Mouse (Mus musculus) kidney, postnatal 4 days (tissue): ENCODE measurements around the gene Mrs2.
"Not testable (repeated sequence)": the region's sequence is repeated elsewhere in the genome, so short reads cannot be mapped to it uniquely, and the experiment has no call there.

ENCODE experiments used
- DNase-seq, 2 experiments: peaks; one replicate each; pipeline ENCODE4 v3.0.0; 2021; ENCODE audit warnings: mixed read lengths in 2 of 2

Gene Mrs2

DNA sequence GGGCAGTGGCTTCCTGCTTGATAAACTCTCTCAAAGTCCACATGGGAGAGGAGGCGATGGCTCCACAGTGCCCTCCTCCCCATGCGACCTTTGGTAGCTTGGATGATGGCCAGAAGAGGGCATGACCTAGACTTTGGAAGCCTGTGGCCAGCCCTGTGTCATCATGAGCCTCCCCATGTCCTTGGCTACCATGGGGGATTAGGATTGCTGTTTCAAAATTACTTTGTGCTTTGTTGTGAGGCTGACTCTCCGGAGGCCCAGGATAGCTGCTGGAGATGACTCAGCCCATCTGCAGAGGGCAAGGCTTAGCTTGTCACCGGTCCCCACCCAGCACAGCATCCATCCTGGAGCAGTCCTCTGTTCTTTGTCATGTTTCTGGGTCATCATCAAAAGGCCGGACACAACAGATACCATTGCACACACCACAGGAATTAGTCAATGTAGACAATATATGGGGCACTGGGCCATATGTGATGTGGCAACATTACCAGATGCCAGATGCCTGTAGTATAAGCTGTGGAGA, 42.3 kb downstream of the Mrs2 start:
- peak; percentile 23 to 52 for DNase-seq

DNA sequence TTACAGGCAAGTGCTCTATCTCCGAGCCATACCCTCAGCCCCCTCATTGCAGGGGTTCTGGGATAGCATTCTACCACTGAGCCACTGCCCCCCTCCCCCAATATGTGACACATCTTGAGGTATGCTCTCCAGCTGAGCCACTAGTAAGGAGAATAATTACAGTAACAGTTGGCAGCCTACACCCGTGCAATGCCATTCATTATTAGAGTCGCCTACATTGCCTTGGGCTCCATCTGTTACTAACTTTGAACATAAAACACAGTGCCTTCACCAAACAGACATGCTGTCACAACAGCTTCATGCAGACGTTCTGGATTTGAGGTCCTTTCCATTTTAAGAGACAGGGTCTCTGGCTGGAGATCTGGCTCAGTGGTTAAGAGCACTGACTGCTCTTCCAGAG, 43.8 kb downstream of the Mrs2 start:
- no peak for DNase-seq

GRCm38 (mm10) chr13:24971776-24972175, 48.4 kb downstream of the Mrs2 start:
- not testable (repeated sequence) for DNase-seq

- DNase-seq: no peak
These were observed 54.4 kb downstream of the Mrs2 start for GRCm38 (mm10) chr13:24965846-24966201.

- DNase-seq: peak in 1 of 2 experiments; percentile 28
These were observed 54.9 kb downstream of the Mrs2 start for GRCm38 (mm10) chr13:24965130-24965845.

- no peak for DNase-seq
These were observed 58.1 kb downstream of the Mrs2 start for GRCm38 (mm10) chr13:24962119-24962518.

DNA sequence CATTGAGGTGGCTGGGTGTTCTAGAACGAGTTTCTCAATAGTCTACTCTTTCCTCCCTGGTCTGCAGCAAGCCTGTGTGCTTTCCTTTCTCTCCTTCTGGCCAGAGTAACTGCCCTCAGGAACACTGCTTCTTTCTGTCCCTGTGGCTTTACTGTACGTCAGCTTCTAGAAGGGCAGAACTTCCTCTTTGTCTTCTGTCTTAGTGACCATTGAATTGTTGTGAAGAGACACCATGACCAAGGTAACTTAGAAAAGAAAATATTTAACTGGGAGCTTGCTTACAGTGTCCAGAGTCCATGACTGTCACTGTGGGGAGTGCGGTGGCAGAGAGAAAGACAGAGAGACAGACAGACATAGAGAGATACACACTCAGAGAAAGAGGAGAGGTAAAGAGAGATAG, 60.1 kb downstream of the Mrs2 start:
- no peak for DNase-seq

- DNase-seq: no peak
These were observed 61.5 kb downstream of the Mrs2 start for GRCm38 (mm10) chr13:24958671-24959070.

- DNase-seq: peak; percentile 26 to 38
These were observed 64.7 kb downstream of the Mrs2 start for GRCm38 (mm10) chr13:24955500-24955899.

GRCm38 (mm10) chr13:24955091-24955490, 65.1 kb downstream of the Mrs2 start:
- no peak for DNase-seq

DNA sequence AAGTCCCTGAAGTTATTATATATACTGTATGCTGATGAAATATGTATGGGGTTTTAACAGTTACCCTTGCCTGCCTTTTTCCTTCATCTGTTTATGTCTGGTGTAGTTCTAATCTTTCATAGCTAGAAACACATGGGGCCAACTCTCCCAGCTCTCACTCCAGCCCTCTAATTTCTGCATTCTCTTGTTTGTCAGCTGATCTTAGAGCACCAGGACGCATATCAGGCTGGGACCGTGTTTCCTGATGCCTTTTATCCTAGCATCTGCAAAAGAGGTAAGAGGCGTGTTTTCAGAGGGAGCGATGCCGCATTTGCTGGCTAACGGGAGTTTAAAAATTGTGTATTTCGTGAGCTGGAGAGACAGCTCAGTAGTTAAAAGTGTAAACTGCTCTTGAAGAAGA, 67.5 kb downstream of the Mrs2 start:
- no peak for DNase-seq

- DNase-seq: no peak
These were observed 71.3 kb downstream of the Mrs2 start for GRCm38 (mm10) chr13:24948870-24949269.

- no peak for DNase-seq
These were observed 73.0 kb downstream of the Mrs2 start for GRCm38 (mm10) chr13:24947158-24947557.

DNA sequence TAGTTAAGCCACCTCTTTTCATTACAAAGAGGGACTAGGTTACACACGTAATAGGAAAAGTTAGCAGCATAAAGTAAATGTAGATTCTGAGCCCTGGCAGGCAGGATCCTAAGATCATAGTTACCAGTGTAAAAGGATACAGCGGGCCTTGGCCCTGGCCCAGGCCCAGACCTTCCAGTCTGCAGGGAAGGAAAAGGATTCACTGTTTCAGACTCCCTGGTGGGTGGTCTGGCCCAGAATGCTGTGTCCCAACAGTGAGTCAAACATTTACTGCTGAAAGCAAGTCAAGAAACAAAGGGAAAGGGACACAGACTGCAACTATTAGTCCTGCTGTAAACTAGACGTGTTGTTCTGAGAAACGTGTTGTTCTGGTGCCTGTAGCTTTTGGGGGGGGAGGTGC, 74.6 kb downstream of the Mrs2 start:
- peak; percentile 43 to 57 for DNase-seq

- DNase-seq: no peak
These were observed 76.9 kb downstream of the Mrs2 start for GRCm38 (mm10) chr13:24943303-24943702.

GRCm38 (mm10) chr13:24942512-24943282, 77.5 kb downstream of the Mrs2 start, which contains the start of gene Gpld1:
TSS of gene Gpld1 (plus strand) at chr13:24943152.
- no peak for DNase-seq

- DNase-seq: no peak
These were observed 80.7 kb downstream of the Mrs2 start for GRCm38 (mm10) chr13:24939472-24939871.

DNA sequence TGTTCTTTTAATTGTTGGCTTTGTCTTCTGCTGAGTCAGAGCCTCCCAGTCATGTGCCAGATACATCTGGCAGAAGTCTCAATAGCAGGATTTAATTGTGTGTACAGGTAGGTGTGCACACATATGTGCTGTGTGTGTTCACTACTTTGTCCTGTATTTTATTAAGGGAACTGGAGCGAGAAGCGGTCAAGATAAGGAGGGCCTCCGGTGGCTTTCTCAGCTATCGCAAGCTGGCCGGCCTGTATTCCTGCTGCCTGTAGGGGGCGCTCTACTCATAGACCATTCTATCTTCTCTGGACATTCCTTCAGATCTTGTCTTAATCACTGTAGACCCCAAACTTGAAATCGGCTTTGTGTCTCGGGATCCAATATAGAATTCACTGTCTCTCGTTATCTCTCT, 81.5 kb downstream of the Mrs2 start:
- peak; percentile 83 to 86 for DNase-seq

DNA sequence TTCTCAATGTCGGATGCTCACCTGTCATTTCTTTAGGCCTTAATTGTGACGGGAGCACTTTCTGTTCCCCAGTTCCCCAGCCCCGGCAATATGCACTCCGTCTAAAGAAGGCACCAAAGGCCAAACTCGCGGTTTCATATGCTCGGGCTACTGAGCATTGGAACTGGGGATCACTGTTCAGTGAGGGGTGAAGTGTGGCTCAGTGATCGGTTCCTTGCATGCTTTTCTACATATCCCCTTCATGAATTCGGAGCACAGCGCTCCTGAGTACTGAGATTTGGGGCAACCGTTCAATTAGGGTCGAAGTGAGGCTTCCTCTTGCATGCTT, 82.4 kb downstream of the Mrs2 start:
- no peak for DNase-seq
